Mouse (Mus musculus): Measurements from ENCODE around the gene Gart. TPM values are rescaled to one million over a fixed set of nuclear protein-coding genes. Genes with fewer than 3 reads are reported as not detected.
A peak's percentile ranks its signal among the peaks of the same experiment; 100 is the strongest.

Gart gene
- polyA plus RNA-seq, 1 experiment from 2014 or later = 178 TPM

DNA sequence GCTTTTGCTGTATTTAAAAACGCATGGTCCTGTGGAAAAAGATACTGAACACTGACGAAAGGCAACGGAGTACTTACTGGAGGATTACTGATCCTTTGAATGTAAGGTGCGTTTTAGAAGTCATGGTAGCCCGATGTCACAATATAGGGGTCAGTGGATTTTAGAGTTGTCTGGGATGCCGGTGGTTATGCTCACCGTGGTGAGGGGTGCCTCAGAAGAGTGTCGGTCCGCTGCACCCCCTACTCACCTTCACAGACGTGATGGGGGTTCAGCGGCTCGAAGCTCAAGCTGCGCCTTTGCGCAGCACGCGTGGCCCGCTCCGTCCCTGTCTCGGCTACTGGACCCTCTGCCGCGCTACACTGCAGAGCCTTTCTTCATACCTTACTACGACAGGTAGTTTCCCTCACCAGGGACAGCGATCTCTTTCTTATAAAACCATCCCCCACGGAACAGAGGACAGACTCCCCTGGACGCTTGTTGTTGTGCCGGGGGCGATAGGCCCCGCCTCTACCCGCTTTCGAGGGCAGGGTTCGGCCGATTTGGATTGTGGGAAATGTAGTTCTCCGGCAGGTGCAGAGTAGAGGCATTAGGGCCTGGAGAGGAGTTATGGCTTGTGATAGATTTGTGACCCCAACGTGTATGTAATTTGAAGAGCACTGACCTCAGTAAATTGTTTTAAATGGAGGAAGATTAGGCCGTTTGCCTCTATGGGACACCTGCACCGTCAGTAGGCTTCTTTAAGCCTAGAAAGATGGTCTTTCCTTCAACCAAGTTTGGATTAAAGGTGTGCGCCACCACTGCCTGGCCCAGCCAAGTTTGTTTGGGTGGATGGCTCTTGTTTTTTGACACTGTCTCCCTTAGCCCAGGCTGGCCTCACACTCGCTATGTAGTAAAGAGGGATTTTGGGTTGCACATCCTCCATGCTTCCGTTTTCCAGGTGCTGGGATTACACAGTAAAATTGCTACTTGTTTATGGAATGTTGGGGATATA, 27.9 kb downstream of the Gart start, which contains the start of gene Dnajc28:
Gene Dnajc28 (minus strand): TSS at position 516 of the 991 bp plus-strand sequence.
- Histone ChIP-seq H3K4me1 (no peaks in the 10 kb centered on the region; the same call in 1 of the 2 replicates), H3K27ac (peak within 1 kb of the TSS; percentile 79), H3K27me3 (ENCODE audit: low read depth, poor library complexity, severe bottlenecking) (peaks cover 14% of the 10 kb centered on the region; the same call in 1 of the 2 replicates), H3K4me3 (peak within 1 kb of the TSS; percentile 80), H3K9me3 (replicated peaks) (no peaks in the 10 kb centered on the region), H3K36me3 (peaks cover 42% of the 10 kb centered on the region)
- DNase-seq (ENCODE audit: low spot score) = peak; percentile 76
- 10% methylated on average over 39 of the region's 39 CpGs for WGBS

DNA sequence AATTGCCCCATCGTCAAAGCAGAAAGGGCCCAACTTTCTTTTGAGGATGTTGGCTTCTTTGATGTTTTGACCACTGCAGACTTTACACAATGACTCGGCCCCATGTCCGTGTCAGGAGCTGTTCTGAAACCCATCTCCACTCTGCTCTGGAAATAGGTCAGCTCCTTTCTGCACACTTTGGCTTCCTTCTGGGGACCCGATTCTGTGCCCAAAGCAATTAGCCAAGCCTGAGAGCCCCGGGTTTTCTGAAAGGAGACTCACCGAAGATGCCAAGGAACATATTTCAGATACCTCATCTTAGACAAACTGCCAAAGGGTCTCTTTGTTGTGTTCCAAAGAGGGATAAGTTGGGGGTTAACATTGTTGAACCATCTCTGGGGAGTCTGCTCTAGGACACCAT, 32.2 kb downstream of the Gart start:
- H3K27me3 ChIP-seq (ENCODE audit: low read depth, poor library complexity, severe bottlenecking) = peaks cover 14% of the 10 kb centered on the region; the same call in 1 of the 2 replicates
- H3K9me3 ChIP-seq (replicated peaks) = no peaks in the 10 kb centered on the region
- no peak for DNase-seq (ENCODE audit: low spot score)
- no peak overlapping the region for H3K4me3 ChIP-seq
- 86% methylated on average over 6 of the region's 6 CpGs for WGBS
- no peak overlapping the region for H3K27ac ChIP-seq
- peaks cover 12% of the 10 kb centered on the region for H3K4me1 ChIP-seq
- H3K36me3 ChIP-seq = no peaks in the 10 kb centered on the region

DNA sequence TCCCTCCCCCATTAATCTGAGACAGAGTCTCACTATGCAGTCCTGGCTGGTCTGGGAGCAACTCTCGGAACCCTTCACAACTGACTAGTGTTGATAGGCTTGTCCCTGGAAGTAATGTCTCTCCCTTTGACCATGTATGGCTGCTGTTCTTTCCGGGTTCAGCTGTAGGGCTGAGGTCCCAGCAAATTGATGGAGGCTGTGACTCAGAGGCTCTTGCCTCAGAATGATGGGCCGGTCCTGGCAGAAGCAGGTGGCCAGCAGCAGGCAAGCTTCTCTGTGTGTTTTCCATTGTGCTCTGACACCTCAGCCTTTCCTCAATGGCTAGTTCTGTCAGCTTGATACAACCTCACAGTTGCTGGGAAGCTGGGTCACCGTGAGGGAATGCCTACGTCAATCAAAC, 34.2 kb downstream of the Gart start:
- H3K4me1 ChIP-seq = peaks cover 12% of the 10 kb centered on the region
- no peak for DNase-seq (ENCODE audit: low spot score)
- no peak overlapping the region for H3K4me3 ChIP-seq
- 80% methylated on average over 5 of the region's 5 CpGs for WGBS
- H3K27me3 ChIP-seq (ENCODE audit: low read depth, poor library complexity, severe bottlenecking) = peaks cover 11% of the 10 kb centered on the region; the same call in 1 of the 2 replicates
- no peaks in the 10 kb centered on the region for H3K9me3 ChIP-seq (replicated peaks)
- no peaks in the 10 kb centered on the region for H3K36me3 ChIP-seq
- no peak overlapping the region for H3K27ac ChIP-seq

DNA sequence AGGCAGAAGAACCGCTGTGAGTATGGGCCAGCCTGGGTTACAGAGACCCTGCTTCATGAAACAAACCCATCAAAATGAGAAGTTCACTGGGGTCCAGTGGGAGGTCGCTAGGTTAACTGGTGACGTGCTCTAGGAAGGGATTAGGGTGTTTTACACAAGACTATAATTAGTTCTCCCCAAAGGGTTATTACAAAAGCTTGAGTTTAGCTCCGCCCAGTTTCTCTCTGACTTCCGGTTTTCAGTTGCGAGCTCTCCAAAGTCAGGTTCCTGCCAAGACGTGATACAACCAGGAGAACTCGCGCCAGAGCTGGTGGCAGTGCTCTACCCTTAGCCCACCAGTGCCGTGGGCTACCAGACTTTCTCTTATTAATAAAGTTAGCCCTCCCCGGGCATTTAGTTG, 35.5 kb downstream of the Gart start:
- no peak overlapping the region for H3K4me3 ChIP-seq
- no peaks in the 10 kb centered on the region for H3K36me3 ChIP-seq
- whole genome bisulfite sequencing = 74% methylated on average over 11 of the region's 11 CpGs
- no peaks in the 10 kb centered on the region for H3K27me3 ChIP-seq (ENCODE audit: low read depth, poor library complexity, severe bottlenecking)
- peaks cover 12% of the 10 kb centered on the region for H3K4me1 ChIP-seq
- no peaks in the 10 kb centered on the region for H3K9me3 ChIP-seq (replicated peaks)
- no peak for DNase-seq (ENCODE audit: low spot score)
- H3K27ac ChIP-seq = no peak overlapping the region

DNA sequence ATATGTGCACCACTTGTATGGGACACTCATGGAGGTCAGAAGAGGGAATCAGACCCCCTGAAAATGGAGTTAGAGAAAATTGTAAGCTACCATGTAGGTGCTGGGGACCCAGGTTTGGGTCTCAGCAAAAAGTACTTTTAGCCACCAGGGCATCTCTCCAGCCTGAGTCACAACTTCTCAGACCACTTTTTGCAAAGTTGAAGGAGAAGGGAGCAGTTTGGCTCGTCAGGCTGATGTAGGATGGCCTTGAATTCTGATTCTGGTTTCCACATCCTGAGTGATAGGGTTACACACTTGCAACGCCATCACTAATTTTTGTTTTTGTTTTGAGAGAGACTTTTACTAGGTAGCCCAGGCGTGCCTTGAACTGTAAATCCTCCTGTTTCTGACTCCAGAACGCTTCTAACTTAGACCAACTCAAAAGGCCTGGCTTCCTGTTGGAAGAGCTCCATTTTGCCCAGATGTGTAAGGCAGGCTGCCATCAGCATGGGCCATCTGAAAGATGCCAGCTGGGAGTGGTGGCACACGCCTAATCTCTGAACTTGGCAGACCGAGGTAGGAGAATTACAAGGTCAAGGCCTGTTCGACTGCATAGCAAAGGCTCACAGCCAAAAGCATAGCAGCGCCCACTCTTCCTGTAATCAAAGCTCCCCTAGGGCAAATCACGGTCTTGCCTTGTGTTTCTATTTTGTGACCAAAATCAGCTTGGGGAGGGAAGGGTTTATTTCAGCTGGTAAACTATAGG, 37.1 kb downstream of the Gart start:
- no peaks in the 10 kb centered on the region for H3K36me3 ChIP-seq
- H3K27ac ChIP-seq = no peak overlapping the region
- no peaks in the 10 kb centered on the region for H3K9me3 ChIP-seq (replicated peaks)
- no peak overlapping the region for H3K4me3 ChIP-seq
- H3K4me1 ChIP-seq = peaks cover 15% of the 10 kb centered on the region
- 81% methylated on average over 9 of the region's 9 CpGs for WGBS
- H3K27me3 ChIP-seq (ENCODE audit: low read depth, poor library complexity, severe bottlenecking) = no peaks in the 10 kb centered on the region
- DNase-seq (ENCODE audit: low spot score) = no peak

DNA sequence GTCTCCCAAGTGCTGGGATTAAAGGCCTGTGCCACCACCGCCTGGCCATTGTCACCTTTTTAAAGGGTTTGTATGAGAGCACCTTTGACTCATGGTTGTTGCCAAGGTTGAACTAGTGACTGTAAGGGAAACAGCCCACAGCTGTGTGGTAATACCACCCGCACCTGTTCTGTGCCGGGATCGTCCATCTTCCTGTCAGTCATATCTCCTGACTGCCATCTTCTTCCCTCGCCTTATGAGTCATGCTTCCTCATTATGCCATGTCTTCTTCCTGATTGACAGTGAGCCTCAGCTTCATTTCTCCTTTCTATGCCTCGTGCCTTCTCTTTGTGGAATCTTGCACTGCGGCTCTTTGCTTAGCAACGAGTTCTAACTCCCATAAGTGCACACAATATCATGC, 39.8 kb downstream of the Gart start:
- 91% methylated on average over 8 of the region's 8 CpGs for WGBS
- H3K9me3 ChIP-seq (replicated peaks) = no peaks in the 10 kb centered on the region
- no peak for DNase-seq (ENCODE audit: low spot score)
- H3K27ac ChIP-seq = no peak overlapping the region
- peaks cover 11% of the 10 kb centered on the region for H3K4me1 ChIP-seq
- H3K4me3 ChIP-seq = no peak overlapping the region
- H3K36me3 ChIP-seq = no peaks in the 10 kb centered on the region
- no peaks in the 10 kb centered on the region for H3K27me3 ChIP-seq (ENCODE audit: low read depth, poor library complexity, severe bottlenecking)

DNA sequence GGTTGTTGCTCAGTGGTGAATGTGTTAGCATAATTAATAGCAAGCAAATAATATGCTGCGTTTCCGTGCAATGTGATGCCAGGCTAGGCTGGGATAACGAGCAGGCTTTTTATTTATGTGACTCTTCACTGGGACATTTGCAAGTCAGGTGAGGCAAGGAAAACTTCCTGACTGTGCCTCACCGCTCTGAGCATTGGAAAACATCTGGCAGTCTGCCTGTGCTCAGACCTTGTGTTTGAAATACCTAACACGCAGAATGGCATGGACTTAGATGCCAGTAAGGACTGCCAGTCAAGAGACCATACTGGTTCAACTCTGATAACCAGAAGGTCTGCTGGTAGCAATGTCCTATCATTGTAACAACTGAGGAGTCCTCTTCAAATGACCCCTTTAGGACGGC, 41.6 kb downstream of the Gart start:
- no peak for DNase-seq (ENCODE audit: low spot score)
- no peak overlapping the region for H3K4me3 ChIP-seq
- H3K36me3 ChIP-seq = no peaks in the 10 kb centered on the region
- no peak overlapping the region for H3K27ac ChIP-seq
- no peaks in the 10 kb centered on the region for H3K9me3 ChIP-seq (replicated peaks)
- H3K27me3 ChIP-seq (ENCODE audit: low read depth, poor library complexity, severe bottlenecking) = no peaks in the 10 kb centered on the region
- peaks cover 20% of the 10 kb centered on the region for H3K4me1 ChIP-seq
- WGBS = 83% methylated on average over 6 of the region's 6 CpGs

DNA sequence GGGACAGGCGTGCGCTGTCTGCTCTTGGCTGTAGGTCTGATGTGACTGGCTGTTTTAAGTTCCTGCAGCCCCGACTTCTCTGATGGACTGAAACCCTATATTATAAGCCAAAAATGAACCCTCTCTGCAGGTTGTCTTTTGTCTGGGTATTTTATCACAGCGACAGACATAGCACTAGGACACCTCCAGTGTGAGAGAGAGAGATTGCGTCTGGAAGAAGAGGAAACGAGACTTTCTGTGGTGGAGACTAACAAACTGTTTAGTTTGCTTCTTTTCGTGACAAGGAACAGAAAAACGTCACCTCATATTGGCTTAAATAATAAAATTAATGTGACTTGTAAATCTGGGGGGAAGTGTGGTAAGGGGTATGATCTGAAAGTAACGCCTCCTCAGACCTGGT, 45.1 kb downstream of the Gart start:
- Histone ChIP-seq H3K27ac (no peak overlapping the region), H3K4me3 (no peak overlapping the region), H3K36me3 (no peaks in the 10 kb centered on the region), H3K9me3 (replicated peaks) (no peaks in the 10 kb centered on the region), H3K27me3 (ENCODE audit: low read depth, poor library complexity, severe bottlenecking) (peaks cover 18% of the 10 kb centered on the region), H3K4me1 (peaks cover 25% of the 10 kb centered on the region)
- WGBS = 56% methylated on average over 9 of the region's 9 CpGs
- DNase-seq (ENCODE audit: low spot score) = no peak

DNA sequence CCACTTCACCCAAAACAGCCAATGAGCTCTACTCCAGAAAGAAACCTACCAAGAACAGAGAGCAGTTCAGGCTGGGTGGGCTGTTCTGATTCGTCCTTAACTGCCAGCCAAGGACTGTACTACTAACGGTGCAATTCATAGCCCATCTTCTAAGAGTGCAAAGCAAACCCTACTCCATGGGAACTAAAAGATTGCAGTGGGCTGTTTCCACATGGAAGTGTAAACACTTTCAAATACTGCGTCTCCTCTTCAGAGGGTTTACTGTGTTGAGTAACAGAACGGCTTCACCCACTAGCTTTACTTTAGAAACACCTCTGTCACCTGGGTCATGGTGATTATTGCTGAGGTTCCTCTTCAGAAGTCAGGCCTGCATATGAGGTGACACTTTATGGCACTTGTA, 45.7 kb downstream of the Gart start:
- Histone ChIP-seq H3K27me3 (ENCODE audit: low read depth, poor library complexity, severe bottlenecking) (peaks cover 24% of the 10 kb centered on the region), H3K36me3 (no peaks in the 10 kb centered on the region), H3K9me3 (replicated peaks) (no peaks in the 10 kb centered on the region), H3K4me1 (peaks cover 30% of the 10 kb centered on the region), H3K27ac (no peak overlapping the region), H3K4me3 (no peak overlapping the region)
- DNase-seq (ENCODE audit: low spot score) = no peak
- 51% methylated on average over 4 of the region's 4 CpGs for WGBS

DNA sequence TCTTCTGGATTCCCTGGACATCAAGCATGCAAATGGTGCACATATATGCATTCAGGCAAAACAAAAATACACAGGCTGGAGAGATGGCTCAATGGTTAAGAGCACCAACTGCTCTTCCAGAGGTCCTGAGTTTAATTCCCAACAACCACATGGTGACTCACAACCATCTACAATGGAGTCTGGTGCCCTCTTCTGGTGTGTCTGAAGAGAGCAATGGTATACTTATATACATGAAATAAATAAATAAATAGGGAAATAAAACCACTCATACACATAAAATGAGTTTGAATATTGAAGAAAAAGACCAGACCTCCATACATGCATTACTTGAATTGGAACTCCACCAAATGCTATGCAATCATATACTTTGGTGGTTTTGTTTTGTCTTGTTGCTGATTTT, 47.5 kb downstream of the Gart start:
- Histone ChIP-seq H3K27ac (no peak overlapping the region), H3K4me3 (no peak overlapping the region), H3K9me3 (replicated peaks) (no peaks in the 10 kb centered on the region), H3K27me3 (ENCODE audit: low read depth, poor library complexity, severe bottlenecking) (peaks cover 35% of the 10 kb centered on the region), H3K4me1 (peaks cover 27% of the 10 kb centered on the region), H3K36me3 (no peaks in the 10 kb centered on the region)
- no peak for DNase-seq (ENCODE audit: low spot score)

DNA sequence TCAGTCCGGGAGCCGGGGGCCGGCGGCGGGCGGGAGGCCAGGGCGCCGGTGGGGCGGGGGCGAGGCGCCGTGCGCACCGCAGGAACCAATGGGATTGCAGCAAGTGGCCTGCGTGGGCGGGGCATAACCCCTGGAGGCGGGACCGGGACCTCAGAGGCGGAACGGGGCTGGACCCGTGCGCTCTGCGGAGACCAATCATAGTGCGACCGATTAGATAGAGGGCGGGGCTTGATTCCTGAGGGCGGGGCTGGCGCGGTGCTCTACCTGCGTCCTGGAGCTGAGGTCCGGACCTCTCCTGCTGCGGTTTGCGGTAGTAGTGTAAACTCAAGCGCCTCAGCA, 49.1 kb downstream of the Gart start, which contains the start of gene Tmem50b:
Gene Tmem50b (minus strand): TSS at position 129 of the 339 bp plus-strand sequence.
- Histone ChIP-seq H3K27ac (peak within 1 kb of the TSS; percentile 78), H3K4me1 (peaks cover 32% of the 10 kb centered on the region), H3K27me3 (ENCODE audit: low read depth, poor library complexity, severe bottlenecking) (peaks cover 35% of the 10 kb centered on the region), H3K9me3 (replicated peaks) (no peaks in the 10 kb centered on the region), H3K36me3 (no peaks in the 10 kb centered on the region), H3K4me3 (peak within 1 kb of the TSS; percentile 80)
- DNase-seq (ENCODE audit: low spot score) = peak; percentile 97
- under 1% methylated on average over 34 of the region's 34 CpGs for WGBS

DNA sequence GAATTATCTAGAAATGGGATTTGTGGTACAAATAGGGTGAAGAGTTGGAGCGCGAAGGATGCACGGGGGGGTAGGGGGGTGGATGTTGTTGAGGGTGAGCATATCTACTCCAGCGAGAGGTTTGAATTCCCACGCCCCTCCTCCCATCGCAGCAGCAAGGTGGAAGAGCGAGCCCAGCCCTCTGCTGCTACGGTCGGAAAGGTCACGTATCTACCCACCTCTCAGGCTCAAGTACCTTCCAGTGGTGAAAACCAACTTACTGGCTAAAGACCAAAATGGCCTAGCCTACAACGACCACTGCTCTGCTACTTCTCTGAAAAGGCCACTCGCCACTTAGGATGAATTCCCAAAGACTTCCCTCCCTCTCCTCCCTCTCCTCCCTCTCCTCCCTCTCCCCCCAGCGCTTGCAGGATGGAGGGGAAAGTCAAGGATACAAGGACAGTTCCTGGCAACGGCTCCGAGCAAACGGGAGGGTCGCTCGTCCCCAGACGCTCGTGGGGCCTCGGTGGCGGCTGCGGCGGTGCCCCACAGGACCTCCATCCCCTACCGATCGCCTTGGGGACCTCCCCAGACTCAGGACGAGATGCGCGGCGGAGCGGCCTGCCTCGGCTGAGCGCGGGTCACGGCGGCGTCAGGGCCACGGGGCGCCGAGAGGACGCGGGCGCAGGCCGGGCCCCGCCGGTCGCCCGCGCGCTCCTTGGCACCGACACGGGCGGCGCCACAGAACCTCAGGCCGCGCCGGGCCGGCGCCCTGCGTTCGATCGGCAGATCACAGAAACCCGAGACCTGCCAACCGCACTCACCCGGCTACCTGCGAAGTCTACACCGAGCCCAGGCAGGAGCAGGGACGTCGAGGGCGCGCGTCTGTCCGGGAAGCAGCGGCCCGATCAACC, 49.7 kb downstream of the Gart start:
- Histone ChIP-seq H3K36me3 (no peaks in the 10 kb centered on the region), H3K4me1 (peaks cover 37% of the 10 kb centered on the region), H3K27ac (peak overlapping the region; percentile 78), H3K9me3 (replicated peaks) (no peaks in the 10 kb centered on the region), H3K4me3 (peak overlapping the region; percentile 80), H3K27me3 (ENCODE audit: low read depth, poor library complexity, severe bottlenecking) (peaks cover 35% of the 10 kb centered on the region)
- DNase-seq (ENCODE audit: low spot score) = peak; percentile 67
- under 1% methylated on average over 74 of the region's 75 CpGs for WGBS

All from limb, embryonic 10.5 days (tissue).